Comparison of ENCODE assay signal across 12 mouse cellular contexts in the genomic region with DNA sequence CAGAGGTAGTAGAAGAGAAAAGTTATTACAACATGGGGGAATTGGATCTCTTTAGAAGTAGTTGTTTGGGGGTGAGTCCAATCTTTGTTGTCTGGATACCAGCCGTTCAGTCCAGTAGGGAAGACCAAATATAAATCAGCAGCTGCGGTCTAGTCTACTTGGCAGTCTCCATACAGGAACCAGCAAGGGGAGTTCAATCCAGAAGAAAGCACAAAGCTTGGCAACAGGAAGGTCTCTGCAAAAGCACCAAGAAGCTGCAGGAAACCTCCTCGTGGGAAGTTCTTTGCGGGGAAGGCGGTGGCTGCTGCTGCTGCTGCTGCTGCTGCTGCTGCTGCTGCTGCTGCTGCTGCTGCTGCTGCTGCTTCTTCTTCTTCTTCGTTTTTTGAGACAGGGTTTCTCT.
"Had no signal": no experiment of that assay in that cellular context is flagged by ENCODE, and none has a peak within 500 bp of the region (broad histone marks: within the 10 kb centered on the region; RNA-seq: fewer than 3 reads in every experiment).

No protein-coding gene starts in this region.

- ATAC-seq: liver, embryonic 12.5 days; midbrain, embryonic 16.5 days had no signal

- H3K9me3 ChIP-seq: limb, embryonic 15.5 days; liver, embryonic 12.5 days; midbrain, embryonic 12.5 days; neural tube, embryonic 13.5 days had no signal

- H3K9ac ChIP-seq: limb, embryonic 15.5 days; liver, embryonic 12.5 days; lung, embryonic 14.5 days; midbrain, embryonic 12.5 days; neural tube, embryonic 13.5 days had no signal

- DNase-seq: lung, embryonic 14.5 days; lung, postnatal 14 days; retina, postnatal 1 day; right cerebral cortex, postnatal 4 days; spleen, adult 18-20 months; thymus, adult 18-20 months; thymus, postnatal 14 days had no signal

- H3K36me3 ChIP-seq: limb, embryonic 15.5 days; neural tube, embryonic 13.5 days had no signal

- H3K4me1 ChIP-seq: limb, embryonic 15.5 days; liver, embryonic 12.5 days; midbrain, embryonic 12.5 days; neural tube, embryonic 13.5 days had no signal

- H3K4me2 ChIP-seq: limb, embryonic 15.5 days; liver, embryonic 12.5 days; lung, embryonic 14.5 days; midbrain, embryonic 12.5 days; neural tube, embryonic 13.5 days had no signal

- H3K27ac ChIP-seq: limb, embryonic 15.5 days; liver, embryonic 12.5 days; midbrain, embryonic 12.5 days; neural tube, embryonic 13.5 days had no signal

- H3K4me3 ChIP-seq: limb, embryonic 15.5 days; liver, embryonic 12.5 days; midbrain, embryonic 12.5 days; neural tube, embryonic 13.5 days had no signal
